27 mouse cellular contexts compared by ENCODE assay signal in genomic region chr14:49218677-49219076, GRCm38 (mm10). TPM values are rescaled to one million over a fixed set of nuclear protein-coding genes. Genes with fewer than 3 reads are reported as not detected.
DNase-seq lines count a peak whose midpoint lies in the region; ATAC-seq and TF ChIP-seq lines count a peak whose summit lies in the region.
"Had no signal": no experiment of that assay in that cellular context is flagged by ENCODE, and none has a peak within 500 bp of the region (broad histone marks: within the 10 kb centered on the region; RNA-seq: fewer than 3 reads in every experiment).

No protein-coding gene starts in this region.

- no peak overlapping the region for H3K4me3 ChIP-seq in intestine, postnatal 0 days (ENCODE audit: low read depth, low read length)
- no peak overlapping the region for H3K4me3 ChIP-seq in intestine, embryonic 16.5 days (ENCODE audit: low read length)
- no peak overlapping the region for H3K4me3 ChIP-seq in midbrain, postnatal 0 days (ENCODE audit: low read depth, low read length)
- H3K4me3 ChIP-seq in midbrain, embryonic 10.5 days = no peak overlapping the region
- H3K4me3 ChIP-seq: hindbrain, embryonic 10.5 days; limb, embryonic 15.5 days; liver, embryonic 15.5 days; midbrain, embryonic 12.5 days had no signal

- no peak overlapping the region for H3K9ac ChIP-seq in intestine, postnatal 0 days (ENCODE audit: low read depth, low read length)
- H3K9ac ChIP-seq in intestine, embryonic 16.5 days (ENCODE audit: low read depth, low read length) = no peak overlapping the region
- H3K9ac ChIP-seq in midbrain, postnatal 0 days (replicated peaks; ENCODE audit: low read length, poor library complexity, severe bottlenecking) = no peak overlapping the region
- H3K9ac ChIP-seq: limb, embryonic 15.5 days; liver, embryonic 15.5 days; midbrain, embryonic 12.5 days had no signal

- no peak overlapping the region for H3K27ac ChIP-seq in intestine, postnatal 0 days (ENCODE audit: low read depth, low read length)
- no peak overlapping the region for H3K27ac ChIP-seq in intestine, embryonic 16.5 days (ENCODE audit: low read length)
- no peak overlapping the region for H3K27ac ChIP-seq in midbrain, postnatal 0 days (ENCODE audit: low read depth, low read length)
- no peak overlapping the region for H3K27ac ChIP-seq in midbrain, embryonic 10.5 days (replicated peaks)
- H3K27ac ChIP-seq: hindbrain, embryonic 10.5 days; limb, embryonic 15.5 days; liver, embryonic 15.5 days; midbrain, embryonic 12.5 days had no signal

- WGBS in intestine, postnatal 0 days = 66% methylated on average over 7 of the region's 7 CpGs
- WGBS in intestine, embryonic 16.5 days = 67% methylated on average over 7 of the region's 7 CpGs
- WGBS in midbrain, postnatal 0 days = 61% methylated on average over 7 of the region's 7 CpGs
- 73% methylated on average over 7 of the region's 7 CpGs for WGBS in midbrain, embryonic 10.5 days

- no peaks in the 10 kb centered on the region for H3K27me3 ChIP-seq in intestine, postnatal 0 days (replicated peaks; ENCODE audit: control insufficient read depth, insufficient read depth, low read length)
- no peaks in the 10 kb centered on the region for H3K27me3 ChIP-seq in intestine, embryonic 16.5 days (replicated peaks; ENCODE audit: control insufficient read depth, insufficient read depth, low read length)
- no peaks in the 10 kb centered on the region for H3K27me3 ChIP-seq in midbrain, postnatal 0 days (ENCODE audit: insufficient read depth, low read length)
- H3K27me3 ChIP-seq in midbrain, embryonic 10.5 days (ENCODE audit: low read depth, poor library complexity, severe bottlenecking) = no peaks in the 10 kb centered on the region
- H3K27me3 ChIP-seq: limb, embryonic 15.5 days; liver, embryonic 15.5 days; midbrain, embryonic 12.5 days had no signal

- H3K9me3 ChIP-seq in intestine, postnatal 0 days (ENCODE audit: control insufficient read depth) = no peaks in the 10 kb centered on the region
- H3K9me3 ChIP-seq in intestine, embryonic 16.5 days (ENCODE audit: control insufficient read depth, low read length) = no peaks in the 10 kb centered on the region
- no peaks in the 10 kb centered on the region for H3K9me3 ChIP-seq in midbrain, postnatal 0 days (ENCODE audit: low read length)
- H3K9me3 ChIP-seq in midbrain, embryonic 10.5 days (replicated peaks) = no peaks in the 10 kb centered on the region
- H3K9me3 ChIP-seq: hindbrain, embryonic 10.5 days; limb, embryonic 15.5 days; liver, embryonic 15.5 days; midbrain, embryonic 12.5 days had no signal

- no peaks in the 10 kb centered on the region for H3K36me3 ChIP-seq in intestine, postnatal 0 days (ENCODE audit: control insufficient read depth, insufficient read depth)
- no peaks in the 10 kb centered on the region for H3K36me3 ChIP-seq in intestine, embryonic 16.5 days (ENCODE audit: control insufficient read depth, insufficient read depth, low read length)
- H3K36me3 ChIP-seq in midbrain, postnatal 0 days (ENCODE audit: insufficient read depth, low read length) = no peaks in the 10 kb centered on the region
- no peaks in the 10 kb centered on the region for H3K36me3 ChIP-seq in midbrain, embryonic 10.5 days
- H3K36me3 ChIP-seq: hindbrain, embryonic 10.5 days; limb, embryonic 15.5 days; liver, embryonic 15.5 days; midbrain, embryonic 12.5 days had no signal

- TF ChIP-seq CTCF in intestine, postnatal 0 days (IDR thresholded peaks at IDR 0.05; ENCODE audit: low read depth) = 0 out of 2 replicates have a peak, but pooled peaks have one; percentile 4
- peak; percentile 56 for TF ChIP-seq CTCF in midbrain, postnatal 0 days (IDR thresholded peaks at IDR 0.05)

- no peak for ATAC-seq in intestine, postnatal 0 days
- ATAC-seq in intestine, embryonic 16.5 days = no peak
- ATAC-seq in midbrain, postnatal 0 days (ENCODE audit: low FRiP score) = no peak
- 0 out of 2 replicates have a peak, but pooled peaks have one; percentile 18 for ATAC-seq in neutrophil, adult 5-6 weeks (ENCODE audit: extremely low read depth, insufficient number of reproducible peaks, low FRiP score, poor library complexity, severe bottlenecking)
- ATAC-seq: forebrain, embryonic 14.5 days had no signal

- peak; percentile 14 for DNase-seq in midbrain, postnatal 0 days (ENCODE audit: low spot score)
- no peak for DNase-seq in midbrain, embryonic 10.5 days (ENCODE audit: low spot score)
- DNase-seq in CD4-positive helper T cell, adult 2 months (ENCODE audit: low read depth, low spot score) = peak; percentile 21
- DNase-seq in gastrocnemius, postnatal 10 days = no peak
- DNase-seq: adrenal gland, postnatal 10 days; cerebellum, adult 2 months; cerebellum, postnatal 36 days; kidney, adult 8-10 months; kidney, postnatal 25 days; left cerebral cortex, postnatal 4 days; right cerebral cortex, postnatal 14 days; thymus, postnatal 4 days had no signal

- H3K4me1 ChIP-seq in intestine, postnatal 0 days (replicated peaks; ENCODE audit: control insufficient read depth, insufficient read depth, low read length) = no peaks in the 10 kb centered on the region
- H3K4me1 ChIP-seq in intestine, embryonic 16.5 days (ENCODE audit: control insufficient read depth, insufficient read depth, low read length) = no peaks in the 10 kb centered on the region
- H3K4me1 ChIP-seq in midbrain, postnatal 0 days (ENCODE audit: insufficient read depth, low read length) = no peaks in the 10 kb centered on the region
- H3K4me1 ChIP-seq in midbrain, embryonic 10.5 days = no peaks in the 10 kb centered on the region
- H3K4me1 ChIP-seq: hindbrain, embryonic 10.5 days; limb, embryonic 15.5 days; liver, embryonic 15.5 days; midbrain, embryonic 12.5 days had no signal

- H3K4me2 ChIP-seq in intestine, postnatal 0 days (replicated peaks; ENCODE audit: low read depth) = no peak overlapping the region
- H3K4me2 ChIP-seq in intestine, embryonic 16.5 days (ENCODE audit: low read depth, low read length) = no peak overlapping the region
- no peak overlapping the region for H3K4me2 ChIP-seq in midbrain, postnatal 0 days (ENCODE audit: low read depth, low read length, poor library complexity, severe bottlenecking)
- H3K4me2 ChIP-seq: heart, embryonic 11.5 days; limb, embryonic 15.5 days; liver, embryonic 15.5 days; midbrain, embryonic 12.5 days had no signal

RNA-seq across cellular contexts. Expression of gene ccdc198, which starts 26.6 kb away (rescaled TPM):
- 135 and 146 TPM in 2 replicates for polyA plus RNA-seq in intestine, postnatal 0 days (2015; fragmentation: Nextera tagmentation; extraction: Ambion mirVana)
- 141 and 177 TPM in 2 replicates for polyA plus RNA-seq in intestine, embryonic 16.5 days (2015; fragmentation: Nextera tagmentation; extraction: Ambion mirVana)
- total RNA-seq in midbrain, postnatal 0 days (2014; rRNA removed) = not detected in 2 replicates
- 0.13 TPM in 1 of 2 replicates, not detected in the other for polyA plus RNA-seq in midbrain, postnatal 0 days (2015; fragmentation: Nextera tagmentation; extraction: Ambion mirVana)
- polyA plus RNA-seq in midbrain, embryonic 10.5 days (2016; fragmentation: Nextera tagmentation; extraction: Ambion mirVana) = 0.06 and 0.29 TPM in 2 replicates
- not detected in 2 replicates for total RNA-seq in neutrophil, adult 5-6 weeks (2017)
- total RNA-seq in gastrocnemius, postnatal 10 days (2021) = not detected
- total RNA-seq: gastrocnemius, adult 8-10 months; granulocyte monocyte progenitor cell, adult 5-6 weeks; left cerebral cortex, adult 18-20 months; left cerebral cortex, postnatal 4 days; megakaryocyte progenitor cell, adult 5-6 weeks; monocyte, adult 5-6 weeks had no signal
- polyA plus RNA-seq: cerebellum, adult 2 months; embryonic facial prominence, embryonic 14.5 days; limb, embryonic 15.5 days had no signal

RNA-seq across cellular contexts. Expression of gene Naa30, which starts 46.7 kb away (rescaled TPM):
- polyA plus RNA-seq in intestine, postnatal 0 days (2015; fragmentation: Nextera tagmentation; extraction: Ambion mirVana) = 10.9 and 11.4 TPM in 2 replicates
- polyA plus RNA-seq in intestine, embryonic 16.5 days (2015; fragmentation: Nextera tagmentation; extraction: Ambion mirVana) = 6.8 and 7.6 TPM in 2 replicates
- total RNA-seq in midbrain, postnatal 0 days (2014; rRNA removed) = 42.2 and 50.9 TPM in 2 replicates
- 8.8 and 9.0 TPM in 2 replicates for polyA plus RNA-seq in midbrain, postnatal 0 days (2015; fragmentation: Nextera tagmentation; extraction: Ambion mirVana)
- 10.4 and 11.1 TPM in 2 replicates for polyA plus RNA-seq in midbrain, embryonic 10.5 days (2016; fragmentation: Nextera tagmentation; extraction: Ambion mirVana)
- 62.3 and 63.4 TPM in 2 replicates for total RNA-seq in neutrophil, adult 5-6 weeks (2017)
- total RNA-seq in gastrocnemius, postnatal 10 days (2021) = 10 to 100 TPM; 20.9 to 24.9 TPM

Comparison
In these comparisons a context has a peak if more than half of its experiments do, and no peak if none do; other contexts are left out.
1. DNase-seq: peak in midbrain, postnatal 0 days (single experiment) and CD4-positive helper T cell, adult 2 months (single experiment); none in midbrain, embryonic 10.5 days (single experiment) and gastrocnemius, postnatal 10 days (single experiment).
2. RNA of gene ccdc198, which starts 26.6 kb away (polyA plus RNA-seq): 141 to 177 TPM in intestine, embryonic 16.5 days and 135 to 146 TPM in intestine, postnatal 0 days; 0.06 to 0.29 TPM in midbrain, embryonic 10.5 days and 0.13 TPM in midbrain, postnatal 0 days; every median in the first group is over 100 times any median in the second.